Comparison of ENCODE assay signal across 9 mouse cellular contexts in genomic region chr6:5380624-5381252, GRCm38 (mm10). TPM values are rescaled to one million over a fixed set of nuclear protein-coding genes. Genes with fewer than 3 reads are reported as not detected.
DNase-seq lines count a peak whose midpoint lies in the region; ATAC-seq and TF ChIP-seq lines count a peak whose summit lies in the region.
"Had no signal": no experiment of that assay in that cellular context is flagged by ENCODE, and none has a peak within 500 bp of the region (broad histone marks: within the 10 kb centered on the region; RNA-seq: fewer than 3 reads in every experiment).

No protein-coding gene starts in this region.

- H3K9me3 ChIP-seq in embryonic facial prominence, embryonic 15.5 days (replicated peaks) = no peaks in the 10 kb centered on the region
- H3K9me3 ChIP-seq in hindbrain, embryonic 16.5 days (ENCODE audit: control insufficient read depth, low read length) = no peaks in the 10 kb centered on the region
- no peaks in the 10 kb centered on the region for H3K9me3 ChIP-seq in neural tube, embryonic 12.5 days
- no peaks in the 10 kb centered on the region for H3K9me3 ChIP-seq in liver, postnatal 0 days (ENCODE audit: low read length)

- WGBS in embryonic facial prominence, embryonic 15.5 days = 26% methylated on average over 9 of the region's 9 CpGs
- 13% methylated on average over 9 of the region's 9 CpGs for WGBS in hindbrain, embryonic 16.5 days
- 4% methylated on average over 9 of the region's 9 CpGs for WGBS in neural tube, embryonic 12.5 days
- 59% methylated on average over 9 of the region's 9 CpGs for WGBS in liver, postnatal 0 days (ENCODE audit: insufficient replicate concordance)

- no peaks in the 10 kb centered on the region for H3K36me3 ChIP-seq in embryonic facial prominence, embryonic 15.5 days
- no peaks in the 10 kb centered on the region for H3K36me3 ChIP-seq in hindbrain, embryonic 16.5 days (ENCODE audit: control insufficient read depth, insufficient read depth, low read length)
- H3K36me3 ChIP-seq in neural tube, embryonic 12.5 days = no peaks in the 10 kb centered on the region
- no peaks in the 10 kb centered on the region for H3K36me3 ChIP-seq in liver, postnatal 0 days (replicated peaks; ENCODE audit: insufficient read depth, low read length)

- no peaks in the 10 kb centered on the region for H3K27me3 ChIP-seq in embryonic facial prominence, embryonic 15.5 days
- no peaks in the 10 kb centered on the region for H3K27me3 ChIP-seq in hindbrain, embryonic 16.5 days (replicated peaks; ENCODE audit: control insufficient read depth, insufficient read depth, low read length)
- H3K27me3 ChIP-seq in neural tube, embryonic 12.5 days (replicated peaks) = no peaks in the 10 kb centered on the region
- H3K27me3 ChIP-seq in liver, postnatal 0 days (ENCODE audit: insufficient read depth, low read length) = no peaks in the 10 kb centered on the region

- intact Hi-C loops in left cerebral cortex, postnatal 4 days (cut with DNase I) = loop anchor here (5.0 to 10.0 kb wide), 5 partner anchors 266 to 1868 kb away; partner anchors contain the start of genes Peg10, Ppp1r9a and Sgce

- H3K4me1 ChIP-seq in embryonic facial prominence, embryonic 15.5 days = peaks cover 38% of the 10 kb centered on the region
- peaks cover 31% of the 10 kb centered on the region for H3K4me1 ChIP-seq in hindbrain, embryonic 16.5 days (ENCODE audit: control insufficient read depth, insufficient read depth, low read depth, low read length)
- peaks cover 44% of the 10 kb centered on the region for H3K4me1 ChIP-seq in neural tube, embryonic 12.5 days
- peaks cover 12% of the 10 kb centered on the region; the same call in 1 of the 2 replicates for H3K4me1 ChIP-seq in liver, postnatal 0 days (ENCODE audit: insufficient read depth)

- peak overlapping the region; percentile 41; the same call in 1 of the 2 replicates for H3K4me2 ChIP-seq in embryonic facial prominence, embryonic 15.5 days (replicated peaks)
- peak overlapping the region; percentile 51 for H3K4me2 ChIP-seq in hindbrain, embryonic 16.5 days (ENCODE audit: low read length)
- peak overlapping the region; percentile 54 for H3K4me2 ChIP-seq in neural tube, embryonic 12.5 days (replicated peaks)
- H3K4me2 ChIP-seq in liver, postnatal 0 days (ENCODE audit: low read depth, low read length) = no peak overlapping the region

- no peak overlapping the region for H3K4me3 ChIP-seq in embryonic facial prominence, embryonic 15.5 days (replicated peaks)
- no peak overlapping the region for H3K4me3 ChIP-seq in hindbrain, embryonic 16.5 days (ENCODE audit: low read length)
- H3K4me3 ChIP-seq in neural tube, embryonic 12.5 days = no peak overlapping the region
- no peak overlapping the region for H3K4me3 ChIP-seq in liver, postnatal 0 days (ENCODE audit: low read depth, low read length)

- no peak for TF ChIP-seq CTCF in liver, postnatal 0 days (IDR thresholded peaks at IDR 0.05; ENCODE audit: low read depth)

- peak; percentile 32 for DNase-seq in left cerebral cortex, postnatal 4 days
- no peak for DNase-seq in left cerebral cortex, adult 18-20 months (ENCODE audit: low spot score in 2 of 2)
- DNase-seq in urinary bladder, postnatal 36 days (ENCODE audit: low spot score in 2 of 2) = no peak
- no peak for DNase-seq in liver, postnatal 0 days
- DNase-seq: cerebellum, adult 8-10 months had no signal

- H3K9ac ChIP-seq in embryonic facial prominence, embryonic 15.5 days = no peak overlapping the region
- peak overlapping the region; percentile 29 for H3K9ac ChIP-seq in hindbrain, embryonic 16.5 days (ENCODE audit: low read depth, low read length)
- no peak overlapping the region for H3K9ac ChIP-seq in neural tube, embryonic 12.5 days
- no peak overlapping the region for H3K9ac ChIP-seq in liver, postnatal 0 days (replicated peaks)

- H3K27ac ChIP-seq in embryonic facial prominence, embryonic 15.5 days (replicated peaks) = 0 out of 2 replicates have a peak overlapping the region, but pooled peaks have one; percentile 2
- peak overlapping the region; percentile 62 for H3K27ac ChIP-seq in hindbrain, embryonic 16.5 days (ENCODE audit: low read depth, low read length)
- peak overlapping the region; percentile 85; the same call in 1 of the 2 replicates for H3K27ac ChIP-seq in neural tube, embryonic 12.5 days
- H3K27ac ChIP-seq in liver, postnatal 0 days (ENCODE audit: low read depth) = no peak overlapping the region

- ATAC-seq in embryonic facial prominence, embryonic 15.5 days (ENCODE audit: insufficient number of reproducible peaks, low FRiP score, low TSS enrichment, low read depth) = no peak; the same call in 1 of the 2 replicates
- no peak for ATAC-seq in hindbrain, embryonic 16.5 days
- peak; percentile 62 for ATAC-seq in neural tube, embryonic 12.5 days (ENCODE audit: low FRiP score, low read depth)
- no peak for ATAC-seq in liver, postnatal 0 days

- no peak for TF ChIP-seq EP300 in liver, postnatal 0 days (IDR thresholded peaks at IDR 0.05; ENCODE audit: low read depth)

RNA-seq across cellular contexts. Expression of gene Asb4, which starts 2.4 kb away (rescaled TPM):
- 1 to 10 TPM; 1.9 to 2.6 TPM for total RNA-seq in left cerebral cortex, postnatal 4 days (2021)
- 1 to 10 TPM in 1 of 2 experiments, under 1 TPM in 1; 0.94 to 1.6 TPM for total RNA-seq in left cerebral cortex, adult 18-20 months (2021)
- 16.6 and 19.5 TPM in 2 replicates for polyA plus RNA-seq in embryonic facial prominence, embryonic 15.5 days (2015; fragmentation: Nextera tagmentation; extraction: Ambion mirVana)
- polyA plus RNA-seq in hindbrain, embryonic 16.5 days (2015; fragmentation: Nextera tagmentation; extraction: Ambion mirVana) = 15.4 and 16.9 TPM in 2 replicates
- 21.2 and 22.7 TPM in 2 replicates for polyA plus RNA-seq in neural tube, embryonic 12.5 days (2016; fragmentation: Nextera tagmentation; extraction: Ambion mirVana)
- 1.8 and 2.2 TPM in 2 replicates for polyA plus RNA-seq in liver, postnatal 0 days (2015; fragmentation: Nextera tagmentation; extraction: Ambion mirVana)
- total RNA-seq: granulocyte monocyte progenitor cell, adult 5-6 weeks had no signal
